Mouse (Mus musculus): ENCODE measurements around the gene Spice1. TPM values are rescaled to one million over a fixed set of nuclear protein-coding genes. Genes with fewer than 3 reads are reported as not detected.
A peak's percentile ranks its signal among the peaks of the same experiment; 100 is the strongest.

Spice1 gene
- total RNA-seq, 2 experiments from 2014 or later: 22.8 to 25.2 TPM

GRCm38 (mm10) chr16:44365522-44365921, 18.6 kb downstream of the Spice1 start:
- DNase-seq: no peak

DNA sequence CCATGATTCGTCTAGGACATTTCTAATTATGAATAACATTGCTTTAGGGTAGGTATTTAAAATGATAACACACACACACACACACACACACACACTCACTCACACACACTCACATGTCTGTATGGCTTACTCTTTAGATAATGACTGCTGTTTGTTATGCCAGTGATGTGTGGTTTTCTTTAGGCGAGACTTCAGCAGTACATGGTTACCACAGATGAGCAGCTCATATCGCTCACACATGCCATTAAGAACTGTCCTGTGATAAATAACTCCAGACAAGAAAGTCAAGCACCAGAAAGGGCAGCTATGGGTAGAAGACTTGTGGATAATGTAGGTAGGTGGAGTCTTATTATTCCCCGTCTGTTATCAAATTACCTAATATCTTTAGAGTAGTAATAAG, 28.5 kb downstream of the Spice1 start:
- no peak for DNase-seq

GRCm38 (mm10) chr16:44380006-44380405, 33.1 kb downstream of the Spice1 start:
- no peak for DNase-seq

DNA sequence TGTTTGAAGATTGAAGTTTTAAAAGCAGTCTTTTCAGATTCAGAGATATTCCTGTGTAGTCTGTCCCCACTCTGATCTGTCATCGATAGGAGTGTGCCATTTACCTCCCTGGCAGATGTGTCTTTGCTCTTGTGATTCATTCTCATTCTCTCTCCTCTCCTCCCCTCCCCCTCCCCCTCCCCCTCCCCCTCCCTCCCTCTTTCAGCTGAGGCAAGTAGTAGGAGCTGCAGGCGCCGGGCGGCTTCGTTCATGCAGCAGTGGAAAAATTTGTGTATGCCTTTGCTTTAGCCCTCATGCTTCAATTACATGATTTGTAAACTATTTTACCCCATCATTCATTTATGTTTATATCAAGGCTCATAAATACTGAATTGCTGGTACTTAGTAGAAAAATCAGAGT, 34.7 kb downstream of the Spice1 start:
- no peak for DNase-seq

DNA sequence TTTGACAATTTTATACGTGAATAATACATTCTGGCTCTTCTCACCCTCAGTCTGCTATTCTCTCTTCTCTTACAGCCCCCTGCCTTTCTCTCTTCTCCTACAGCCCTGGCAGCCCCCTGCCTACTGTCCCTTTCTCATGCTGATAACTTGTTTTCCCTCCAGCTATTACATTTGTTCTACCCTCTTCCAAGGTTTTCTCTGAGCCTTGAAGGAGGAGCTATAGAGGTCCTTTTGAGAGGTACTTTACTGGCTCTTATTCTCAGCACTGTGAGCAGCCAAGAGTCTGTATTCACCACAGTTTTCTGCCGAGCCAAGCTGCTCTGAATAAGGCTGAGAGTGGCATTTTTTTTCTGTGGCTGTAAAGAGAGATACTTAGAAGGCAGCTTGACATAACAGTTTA, 36.6 kb downstream of the Spice1 start:
- DNase-seq: no peak

- DNase-seq: no peak
Measured at GRCm38 (mm10) chr16:44384251-44384650, 37.3 kb downstream of the Spice1 start.

- DNase-seq: peak; percentile 69 to 72
Measured at GRCm38 (mm10) chr16:44391877-44392548, 45.1 kb downstream of the Spice1 start.

- peak; percentile 81 to 82 for DNase-seq
Measured at GRCm38 (mm10) chr16:44394577-44395243, 47.8 kb downstream of the Spice1 start, which contains the start of gene Cfap44. Gene Cfap44, plus strand, starts transcription at chr16:44394796.

DNA sequence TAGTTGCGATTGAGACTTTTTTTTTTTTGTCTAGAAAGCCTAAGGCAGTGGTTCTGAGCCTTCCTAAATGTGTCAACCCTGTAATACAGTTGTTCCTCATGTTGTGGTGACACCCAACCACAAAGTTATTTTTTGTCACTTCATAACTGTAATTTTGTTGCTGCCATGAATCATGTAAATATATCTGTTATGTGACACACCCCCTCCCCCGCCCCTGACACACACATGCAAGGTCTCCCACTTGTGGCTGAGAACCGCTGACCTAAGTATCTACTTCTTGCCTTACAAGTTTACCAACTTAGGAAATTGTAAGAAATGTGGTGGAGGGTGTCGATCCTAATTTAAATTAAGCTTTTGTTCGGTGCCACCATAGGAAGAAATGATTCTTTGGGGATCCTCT, 58.0 kb downstream of the Spice1 start:
- DNase-seq: no peak

DNA sequence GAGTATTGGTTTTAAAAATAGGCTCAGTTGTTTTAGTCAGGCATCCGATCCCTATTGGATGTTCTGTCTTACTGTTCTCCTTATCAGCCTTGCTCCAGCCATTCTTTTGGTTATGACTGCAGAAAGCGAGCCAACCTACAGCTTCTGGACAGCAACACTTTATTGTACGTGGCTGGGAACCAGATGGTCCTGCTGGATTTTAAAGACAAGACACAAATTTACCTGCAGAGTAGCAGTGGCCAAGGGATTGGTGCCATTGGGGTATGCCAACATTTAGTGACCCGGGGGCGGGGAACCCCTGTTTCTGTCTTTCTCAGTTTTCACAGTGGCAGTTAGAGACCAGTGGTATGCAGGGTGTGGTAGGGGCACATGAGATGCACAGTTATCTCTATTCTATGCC, 60.3 kb downstream of the Spice1 start:
- no peak for DNase-seq

GRCm38 (mm10) chr16:44408290-44408689, 61.4 kb downstream of the Spice1 start:
- DNase-seq: no peak

GRCm38 (mm10) chr16:44410176-44410575, 63.3 kb downstream of the Spice1 start:
- no peak for DNase-seq

DNA sequence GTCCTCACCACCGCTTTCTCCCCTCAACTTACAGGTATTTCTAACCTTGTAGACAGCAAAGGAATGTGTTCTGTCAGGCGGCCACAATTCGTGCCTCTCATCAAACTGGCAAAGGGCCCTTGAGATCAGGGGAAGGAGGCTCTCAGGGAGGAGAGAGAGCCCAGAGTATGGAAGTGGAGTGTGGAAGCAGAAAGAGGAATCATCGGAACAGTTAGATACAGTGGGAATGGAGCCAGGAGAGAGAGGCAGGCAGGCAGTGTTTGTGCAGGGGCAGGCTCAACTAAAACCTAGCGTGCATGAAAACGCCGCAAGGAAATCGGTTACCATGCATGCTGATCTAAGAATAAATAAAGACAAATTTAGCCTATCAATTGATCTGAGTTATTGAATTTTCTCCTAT, 70.7 kb downstream of the Spice1 start:
- no peak for DNase-seq

DNA sequence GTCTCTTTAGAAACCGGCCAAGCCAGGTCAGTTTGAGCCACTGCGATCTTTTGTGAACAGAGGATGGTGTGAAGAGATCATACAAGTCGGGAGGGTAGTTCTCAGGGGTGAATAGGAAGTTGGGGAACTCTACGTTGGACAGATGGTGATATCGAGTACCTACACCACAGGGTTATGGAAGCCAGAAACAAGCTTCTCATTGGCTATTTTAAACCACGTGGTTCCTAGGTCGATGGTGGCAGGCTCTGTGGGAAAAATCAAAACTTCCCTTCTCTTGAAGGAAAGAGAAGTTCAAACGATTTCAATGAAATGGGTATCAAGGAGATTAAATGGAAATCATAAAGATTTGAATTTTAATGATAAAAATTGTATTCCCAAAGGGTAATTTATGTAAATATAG, 74.8 kb downstream of the Spice1 start:
- DNase-seq: no peak

GRCm38 (mm10) chr16:44423499-44423898, 76.6 kb downstream of the Spice1 start:
- no peak for DNase-seq

GRCm38 (mm10) chr16:44428456-44428855, 81.5 kb downstream of the Spice1 start:
- DNase-seq: no peak

GRCm38 (mm10) chr16:44430021-44430420, 83.1 kb downstream of the Spice1 start:
- DNase-seq: no peak

DNA sequence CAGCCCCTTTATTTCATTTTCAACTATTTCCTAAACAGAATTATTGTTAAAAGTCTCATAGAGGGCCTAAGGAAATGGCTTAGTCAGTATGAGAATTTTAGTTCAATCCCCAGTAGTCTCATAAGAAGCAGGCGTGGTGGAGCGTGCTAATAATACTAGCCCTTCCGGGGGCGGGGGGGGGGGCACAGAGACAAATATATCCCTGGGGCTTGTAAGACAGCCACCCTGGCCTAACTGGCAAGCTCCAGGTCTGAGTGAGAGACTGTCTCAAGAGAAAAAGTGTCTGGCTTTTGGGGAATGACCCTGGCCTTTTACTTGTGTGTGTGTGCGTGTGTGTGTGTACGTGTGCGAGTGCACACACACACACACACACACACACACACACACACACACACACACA, 88.0 kb downstream of the Spice1 start:
- DNase-seq: no peak

- no peak for DNase-seq
Measured at GRCm38 (mm10) chr16:44435481-44435880, 88.6 kb downstream of the Spice1 start.

Other genes with a start within 250 kb of the Spice1 start
- 100 to 1,000 TPM; 145 to 153 TPM for gene Atp6v1a, start 207.4 kb upstream of the Spice1 start, total RNA-seq (2021)
- gene Naa50, start 207.3 kb upstream of the Spice1 start, total RNA-seq (2021): 10 to 100 TPM; 84.6 to 99.1 TPM
- 10 to 100 TPM; 22.9 to 25.6 TPM for gene Usf3, start 173.9 kb upstream of the Spice1 start, total RNA-seq (2021)
- 1 to 10 TPM; 6.4 to 7.6 TPM for gene Sidt1, start 13.9 kb upstream of the Spice1 start, total RNA-seq (2021)
- 1 to 10 TPM in 1 of 2 experiments, under 1 TPM in 1; 0.26 to 1.3 TPM for gene Cfap44, start 47.7 kb downstream of the Spice1 start, total RNA-seq (2021)
- gene Boc, start 211.8 kb downstream of the Spice1 start, total RNA-seq (2021): 10 to 100 TPM; 42.4 to 82.2 TPM